Mouse (Mus musculus): ENCODE measurements around the gene Htr5b. TPM values are rescaled to one million over a fixed set of nuclear protein-coding genes. Genes with fewer than 3 reads are reported as not detected.

The Htr5b gene
- polyA plus RNA-seq, 1 experiment from 2014 or later = 0.25 TPM

GRCm38 (mm10) chr1:121471503-121471902, 56.8 kb downstream of the Htr5b start:
- H3K4me1 ChIP-seq (ENCODE audit: control insufficient read depth, insufficient read depth, low read length) = no peaks in the 10 kb centered on the region
- 75% methylated on average over 5 of the region's 5 CpGs for WGBS
- no peaks in the 10 kb centered on the region for H3K9me3 ChIP-seq (replicated peaks; ENCODE audit: control insufficient read depth, low read length)
- no peaks in the 10 kb centered on the region for H3K27me3 ChIP-seq (ENCODE audit: control insufficient read depth, insufficient read depth, low read length)
- H3K4me2 ChIP-seq (ENCODE audit: low read depth, low read length) = no peak overlapping the region
- H3K9ac ChIP-seq (ENCODE audit: low read length) = no peak overlapping the region
- H3K4me3 ChIP-seq (ENCODE audit: low read length) = no peak overlapping the region
- peaks cover 4% of the 10 kb centered on the region for H3K36me3 ChIP-seq (ENCODE audit: control insufficient read depth, insufficient read depth)
- ATAC-seq (replicated peaks; ENCODE audit: extremely low read depth, insufficient read depth, low FRiP score) = no peak
- no peak overlapping the region for H3K27ac ChIP-seq (ENCODE audit: low read length)

GRCm38 (mm10) chr1:121468271-121468670, 60.0 kb downstream of the Htr5b start:
- 67% methylated on average over 2 of the region's 2 CpGs for WGBS

GRCm38 (mm10) chr1:121466276-121466675, 62.0 kb downstream of the Htr5b start:
- Histone ChIP-seq H3K4me3 (ENCODE audit: low read length) (no peak overlapping the region), H3K4me2 (ENCODE audit: low read depth, low read length) (no peak overlapping the region), H3K36me3 (ENCODE audit: control insufficient read depth, insufficient read depth) (peaks cover 26% of the 10 kb centered on the region), H3K9ac (ENCODE audit: low read length) (no peak overlapping the region), H3K27ac (ENCODE audit: low read length) (no peak overlapping the region), H3K9me3 (replicated peaks; ENCODE audit: control insufficient read depth, low read length) (no peaks in the 10 kb centered on the region), H3K4me1 (ENCODE audit: control insufficient read depth, insufficient read depth, low read length) (no peaks in the 10 kb centered on the region), H3K27me3 (ENCODE audit: control insufficient read depth, insufficient read depth, low read length) (no peaks in the 10 kb centered on the region)
- ATAC-seq (replicated peaks; ENCODE audit: extremely low read depth, insufficient read depth, low FRiP score) = no peak
- 76% methylated on average over 3 of the region's 3 CpGs for WGBS

More at GRCm38 (mm10) chr1:121468271-121468670, 60.0 kb downstream of the Htr5b start:
- Histone ChIP-seq H3K4me1 (ENCODE audit: control insufficient read depth, insufficient read depth, low read length) (no peaks in the 10 kb centered on the region), H3K36me3 (ENCODE audit: control insufficient read depth, insufficient read depth) (peaks cover 13% of the 10 kb centered on the region), H3K9me3 (replicated peaks; ENCODE audit: control insufficient read depth, low read length) (no peaks in the 10 kb centered on the region), H3K27ac (ENCODE audit: low read length) (no peak overlapping the region), H3K9ac (ENCODE audit: low read length) (no peak overlapping the region), H3K27me3 (ENCODE audit: control insufficient read depth, insufficient read depth, low read length) (no peaks in the 10 kb centered on the region), H3K4me2 (ENCODE audit: low read depth, low read length) (no peak overlapping the region), H3K4me3 (ENCODE audit: low read length) (no peak overlapping the region)
- ATAC-seq (replicated peaks; ENCODE audit: extremely low read depth, insufficient read depth, low FRiP score) = no peak

GRCm38 (mm10) chr1:121463806-121464205, 64.5 kb downstream of the Htr5b start:
- ATAC-seq (replicated peaks; ENCODE audit: extremely low read depth, insufficient read depth, low FRiP score) = no peak; the same call in 1 of the 2 replicates
- no peaks in the 10 kb centered on the region for H3K27me3 ChIP-seq (ENCODE audit: control insufficient read depth, insufficient read depth, low read length)
- no peak overlapping the region for H3K9ac ChIP-seq (ENCODE audit: low read length)
- H3K36me3 ChIP-seq (ENCODE audit: control insufficient read depth, insufficient read depth) = peaks cover 26% of the 10 kb centered on the region
- no peaks in the 10 kb centered on the region for H3K9me3 ChIP-seq (replicated peaks; ENCODE audit: control insufficient read depth, low read length)
- no peak overlapping the region for H3K4me2 ChIP-seq (ENCODE audit: low read depth, low read length)
- 79% methylated on average over 7 of the region's 7 CpGs for WGBS
- H3K27ac ChIP-seq (ENCODE audit: low read length) = no peak overlapping the region
- H3K4me1 ChIP-seq (ENCODE audit: control insufficient read depth, insufficient read depth, low read length) = no peaks in the 10 kb centered on the region
- H3K4me3 ChIP-seq (ENCODE audit: low read length) = no peak overlapping the region

- peaks cover 24% of the 10 kb centered on the region for H3K36me3 ChIP-seq (ENCODE audit: control insufficient read depth, insufficient read depth)
- H3K9me3 ChIP-seq (replicated peaks; ENCODE audit: control insufficient read depth, low read length) = no peaks in the 10 kb centered on the region
- H3K4me2 ChIP-seq (ENCODE audit: low read depth, low read length) = no peak overlapping the region
- H3K27ac ChIP-seq (ENCODE audit: low read length) = no peak overlapping the region
- no peaks in the 10 kb centered on the region for H3K4me1 ChIP-seq (ENCODE audit: control insufficient read depth, insufficient read depth, low read length)
- 59% methylated on average over 1 of the region's 1 CpGs for WGBS
- H3K27me3 ChIP-seq (ENCODE audit: control insufficient read depth, insufficient read depth, low read length) = no peaks in the 10 kb centered on the region
- H3K4me3 ChIP-seq (ENCODE audit: low read length) = no peak overlapping the region
- H3K9ac ChIP-seq (ENCODE audit: low read length) = no peak overlapping the region
- ATAC-seq (replicated peaks; ENCODE audit: extremely low read depth, insufficient read depth, low FRiP score) = no peak
Observed at GRCm38 (mm10) chr1:121462643-121463042, 65.6 kb downstream of the Htr5b start.

GRCm38 (mm10) chr1:121461895-121462294, 66.4 kb downstream of the Htr5b start:
- Histone ChIP-seq H3K27ac (ENCODE audit: low read length) (no peak overlapping the region), H3K9me3 (replicated peaks; ENCODE audit: control insufficient read depth, low read length) (no peaks in the 10 kb centered on the region), H3K9ac (ENCODE audit: low read length) (no peak overlapping the region), H3K36me3 (ENCODE audit: control insufficient read depth, insufficient read depth) (peaks cover 27% of the 10 kb centered on the region), H3K4me1 (ENCODE audit: control insufficient read depth, insufficient read depth, low read length) (no peaks in the 10 kb centered on the region), H3K4me2 (ENCODE audit: low read depth, low read length) (no peak overlapping the region), H3K27me3 (ENCODE audit: control insufficient read depth, insufficient read depth, low read length) (no peaks in the 10 kb centered on the region), H3K4me3 (ENCODE audit: low read length) (no peak overlapping the region)
- ATAC-seq (replicated peaks; ENCODE audit: extremely low read depth, insufficient read depth, low FRiP score) = no peak
- 78% methylated on average over 7 of the region's 7 CpGs for WGBS

- no peaks in the 10 kb centered on the region for H3K4me1 ChIP-seq (ENCODE audit: control insufficient read depth, insufficient read depth, low read length)
- no peak overlapping the region for H3K9ac ChIP-seq (ENCODE audit: low read length)
- no peak overlapping the region for H3K27ac ChIP-seq (ENCODE audit: low read length)
- peaks cover 24% of the 10 kb centered on the region for H3K36me3 ChIP-seq (ENCODE audit: control insufficient read depth, insufficient read depth)
- H3K4me3 ChIP-seq (ENCODE audit: low read length) = no peak overlapping the region
- 75% methylated on average over 6 of the region's 6 CpGs for WGBS
- H3K27me3 ChIP-seq (ENCODE audit: control insufficient read depth, insufficient read depth, low read length) = no peaks in the 10 kb centered on the region
- no peak; the same call in 1 of the 2 replicates for ATAC-seq (replicated peaks; ENCODE audit: extremely low read depth, insufficient read depth, low FRiP score)
- no peak overlapping the region for H3K4me2 ChIP-seq (ENCODE audit: low read depth, low read length)
- H3K9me3 ChIP-seq (replicated peaks; ENCODE audit: control insufficient read depth, low read length) = no peaks in the 10 kb centered on the region
Observed at GRCm38 (mm10) chr1:121460077-121460476, 68.2 kb downstream of the Htr5b start.

Other genes with a start within 250 kb of the Htr5b start
- 42.4 and 46.8 TPM in 2 replicates for gene Insig2, start 195.9 kb downstream of the Htr5b start, polyA plus RNA-seq (2015; fragmentation: Nextera tagmentation; extraction: Ambion mirVana)
- gene Ccdc93, start 97.4 kb downstream of the Htr5b start, polyA plus RNA-seq (2015; fragmentation: Nextera tagmentation; extraction: Ambion mirVana) = 8.0 and 8.8 TPM in 2 replicates
- gene Ddx18, start 39.5 kb upstream of the Htr5b start, polyA plus RNA-seq (2015; fragmentation: Nextera tagmentation; extraction: Ambion mirVana) = 26.4 and 27.2 TPM in 2 replicates